Mouse (Mus musculus) midbrain, embryonic 11.5 days (tissue): ENCODE data around the gene Ghrl. TPM values are rescaled to one million over a fixed set of nuclear protein-coding genes. Genes with fewer than 3 reads are reported as not detected.

Source experiments
- ATAC-seq: fragments of 200-750 bp; cut with Nextera tagmentation; 2 replicates; pipeline ENCODE4 v1.8.0; 2017; ENCODE audit warnings: moderate TSS enrichment, moderate library complexity; ENCODE audit not compliant: low FRiP score
- DNase-seq: peaks from one replicate; pipeline ENCODE4 v3.0.0; 2015; ENCODE audit warnings: low spot score; ENCODE audit errors: missing footprints
- H3K27ac ChIP-seq: fragments of 300-500 bp; sonication (generic); 2 replicates; pipeline ENCODE4 v1.5.1; 2014; ENCODE audit warnings: low read depth, low read length
- H3K27me3 ChIP-seq: fragments of 300-500 bp; sonication (generic); 2 replicates; pipeline ENCODE4 v1.6.1; 2014; ENCODE audit warnings: mild to moderate bottlenecking, low read length, moderate library complexity, mixed read lengths; ENCODE audit not compliant: control insufficient read depth, insufficient read depth
- H3K36me3 ChIP-seq: fragments of 300-500 bp; sonication (generic); 2 replicates; pipeline ENCODE4 v1.6.1; 2014; ENCODE audit warnings: mild to moderate bottlenecking, low read length, moderate library complexity, mixed read lengths; ENCODE audit not compliant: control insufficient read depth, insufficient read depth
- H3K4me1 ChIP-seq: fragments of 300-500 bp; sonication (generic); 2 replicates; pipeline ENCODE4 v1.6.1; 2014; ENCODE audit warnings: low read length; ENCODE audit not compliant: control insufficient read depth, insufficient read depth
- H3K4me2 ChIP-seq: fragments of 300-500 bp; sonication (generic); 2 replicates; pipeline ENCODE4 v1.6.1; 2014; ENCODE audit warnings: mild to moderate bottlenecking, moderate library complexity
- H3K4me3 ChIP-seq: fragments of 300-500 bp; sonication (generic); 2 replicates; pipeline ENCODE4 v1.5.1; 2014; ENCODE audit warnings: low read depth, low read length
- H3K9ac ChIP-seq: fragments of 300-500 bp; sonication (generic); 2 replicates; pipeline ENCODE4 v1.6.1; 2014; ENCODE audit warnings: low read length
- H3K9me3 ChIP-seq: fragments of 300-500 bp; sonication (generic); 2 replicates; pipeline ENCODE4 v1.6.1; 2016; ENCODE audit warnings: low read length; ENCODE audit not compliant: control insufficient read depth
- WGBS: fragments of 180-500 bp; shearing (Covaris S2); extraction: QIAGEN DNeasy Blood & Tissue Kit; methylation state at CpG from one replicate; pipeline ENCODE4 v1.1.7; 2014; 5-methylcytosine and 5-hydroxymethylcytosine counted together
- polyA plus RNA-seq: library from polyadenylated mRNA; unstranded; fragments of >200 nt; fragmentation: Nextera tagmentation; extraction: Ambion mirVana; gene quantifications from 2 replicates; pipeline ENCODE4 v1.2.1, GENCODE M21; 2014

Ghrl gene
- polyA plus RNA-seq, 1 experiment from 2014 or later = 0.33 TPM

DNA sequence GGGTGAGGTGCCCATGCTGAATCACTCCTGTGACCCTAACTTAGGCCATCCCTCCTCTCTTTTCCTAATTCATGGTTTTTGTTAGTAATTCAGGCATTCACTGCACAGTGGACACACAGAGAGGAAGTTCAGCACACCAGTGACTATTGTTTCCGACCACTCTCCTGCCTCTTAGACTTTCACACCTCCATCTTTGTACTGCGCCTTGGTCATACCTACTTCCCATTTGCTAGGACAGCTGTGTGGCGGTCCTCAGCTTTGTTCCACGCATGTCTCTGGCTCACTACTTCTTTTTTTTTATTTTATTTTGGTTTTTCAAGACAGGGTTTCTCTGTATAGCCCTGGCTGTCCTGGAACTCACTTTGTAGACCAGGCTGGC, 28.6 kb downstream of the Ghrl start:
- no peak overlapping the region for H3K4me2 ChIP-seq
- ATAC-seq (no peak), DNase-seq (no peak)
- WGBS = 83% methylated on average over 4 of the region's 4 CpGs
- no peaks in the 10 kb centered on the region for H3K27me3 ChIP-seq
- no peaks in the 10 kb centered on the region for H3K9me3 ChIP-seq
- no peaks in the 10 kb centered on the region for H3K36me3 ChIP-seq
- H3K4me3 ChIP-seq = no peak overlapping the region
- H3K4me1 ChIP-seq = peaks cover 11% of the 10 kb centered on the region
- peak overlapping the region; percentile 22; the same call in 1 of the 2 replicates for H3K9ac ChIP-seq
- H3K27ac ChIP-seq = peak overlapping the region; percentile 20; the same call in 1 of the 2 replicates

DNA sequence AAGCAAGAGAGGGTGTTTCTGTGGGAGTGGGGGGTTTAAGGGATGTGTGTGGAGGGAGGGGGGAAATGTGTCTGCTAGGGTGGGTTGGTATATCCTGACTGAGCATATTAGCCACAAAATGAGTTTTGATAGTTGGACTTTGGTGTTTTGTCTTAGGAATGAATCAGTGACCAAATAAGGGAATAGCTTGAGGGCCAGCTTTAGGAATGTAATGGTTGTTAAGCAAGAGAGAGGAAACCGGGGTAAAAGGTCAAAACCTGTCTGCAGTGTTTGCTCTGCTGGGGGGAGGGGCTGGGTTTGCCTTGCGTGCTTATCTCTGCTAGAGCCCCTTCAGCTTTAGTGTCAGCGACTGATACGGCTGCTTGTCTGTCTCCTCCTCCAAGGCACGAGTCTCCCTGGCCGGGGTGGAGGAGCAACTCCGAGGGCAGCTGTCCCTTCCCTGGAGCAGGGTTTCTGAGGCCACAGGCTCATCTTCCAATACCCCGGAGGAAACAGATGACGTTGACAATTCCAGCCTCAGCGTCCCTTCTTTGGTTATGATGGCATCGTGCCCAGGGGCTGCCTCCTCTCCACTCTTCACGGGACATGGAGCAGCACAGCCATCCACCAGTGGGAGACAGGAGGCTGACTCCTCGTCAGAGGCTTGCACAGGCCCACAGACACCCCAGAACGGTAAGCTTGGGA, 29.1 kb downstream of the Ghrl start:
- H3K4me2 ChIP-seq = no peak overlapping the region

DNA sequence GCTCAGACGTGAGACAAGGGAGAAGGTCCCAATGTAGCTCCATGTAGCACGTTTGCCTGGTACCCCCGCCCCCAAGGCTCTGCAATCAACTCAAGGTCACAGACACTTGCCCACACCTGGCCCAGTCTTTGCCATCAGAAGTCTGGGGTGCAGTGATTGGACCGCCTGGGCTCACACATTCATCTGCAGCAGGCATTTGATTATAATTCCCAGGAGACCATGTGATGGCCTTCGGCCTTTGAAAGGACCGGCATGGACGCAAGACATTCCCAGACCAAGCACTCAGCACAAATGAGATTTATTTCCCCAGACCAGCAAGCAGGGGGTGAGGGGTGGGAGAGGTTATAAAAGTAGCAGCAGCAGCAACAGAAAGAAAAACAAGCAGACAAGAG, 29.7 kb downstream of the Ghrl start:
- Histone ChIP-seq H3K9ac (peak overlapping the region; percentile 20; the same call in 1 of the 2 replicates), H3K36me3 (no peaks in the 10 kb centered on the region), H3K27ac (no peak overlapping the region; the same call in 1 of the 2 replicates), H3K27me3 (no peaks in the 10 kb centered on the region), H3K4me3 (no peak overlapping the region), H3K9me3 (no peaks in the 10 kb centered on the region), H3K4me1 (peaks cover 11% of the 10 kb centered on the region), H3K4me2 (no peak overlapping the region)
- DNase-seq = peak; percentile 87
- peak; percentile 56 for ATAC-seq
- 20% methylated on average over 7 of the region's 7 CpGs for WGBS

More for the DNA sequence above, 29.1 kb downstream of the Ghrl start:
- 15% methylated on average over 14 of the region's 14 CpGs for WGBS
- H3K27me3 ChIP-seq = no peaks in the 10 kb centered on the region
- DNase-seq (peak; percentile 93), ATAC-seq (peak; percentile 67)
- peak overlapping the region; percentile 20; the same call in 1 of the 2 replicates for H3K27ac ChIP-seq
- peak overlapping the region; percentile 22 for H3K9ac ChIP-seq
- H3K4me3 ChIP-seq = no peak overlapping the region
- no peaks in the 10 kb centered on the region for H3K9me3 ChIP-seq
- no peaks in the 10 kb centered on the region for H3K36me3 ChIP-seq
- H3K4me1 ChIP-seq = peaks cover 11% of the 10 kb centered on the region

DNA sequence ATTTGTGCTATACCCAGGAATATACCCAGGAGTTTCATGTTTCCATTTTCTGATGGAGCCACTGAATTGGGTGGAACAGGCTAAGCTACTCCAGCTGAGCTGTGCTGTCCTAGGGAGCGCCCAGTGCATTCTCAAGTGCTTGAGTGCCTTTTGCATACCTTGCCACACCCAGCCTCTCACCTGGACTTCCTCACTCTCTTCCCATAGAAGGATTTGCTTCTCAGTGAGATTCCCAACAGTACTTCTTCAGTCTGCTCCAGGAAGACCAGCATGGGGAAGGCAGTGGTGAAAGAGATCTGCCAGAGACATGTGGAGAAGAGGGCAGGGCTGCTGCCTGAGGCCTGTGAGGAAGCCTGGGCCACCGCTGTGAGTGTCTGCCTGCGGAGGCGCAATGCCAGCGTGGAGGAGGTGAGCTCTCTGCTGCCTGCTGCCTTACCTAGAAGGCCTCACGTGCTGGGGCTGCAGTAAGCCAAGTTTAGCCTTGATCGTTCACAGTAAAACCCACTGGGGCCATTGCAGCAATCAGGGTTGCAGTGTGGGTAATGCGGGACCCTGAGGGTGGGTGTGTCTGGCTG, 33.0 kb downstream of the Ghrl start:
- ATAC-seq = no peak
- no peak overlapping the region for H3K4me2 ChIP-seq
- 47% methylated on average over 8 of the region's 8 CpGs for WGBS
- no peaks in the 10 kb centered on the region for H3K36me3 ChIP-seq
- no peak overlapping the region for H3K9ac ChIP-seq
- H3K27me3 ChIP-seq = no peaks in the 10 kb centered on the region
- no peak overlapping the region for H3K4me3 ChIP-seq
- no peak for DNase-seq
- no peak overlapping the region for H3K27ac ChIP-seq
- no peaks in the 10 kb centered on the region for H3K9me3 ChIP-seq
- peaks cover 11% of the 10 kb centered on the region for H3K4me1 ChIP-seq

DNA sequence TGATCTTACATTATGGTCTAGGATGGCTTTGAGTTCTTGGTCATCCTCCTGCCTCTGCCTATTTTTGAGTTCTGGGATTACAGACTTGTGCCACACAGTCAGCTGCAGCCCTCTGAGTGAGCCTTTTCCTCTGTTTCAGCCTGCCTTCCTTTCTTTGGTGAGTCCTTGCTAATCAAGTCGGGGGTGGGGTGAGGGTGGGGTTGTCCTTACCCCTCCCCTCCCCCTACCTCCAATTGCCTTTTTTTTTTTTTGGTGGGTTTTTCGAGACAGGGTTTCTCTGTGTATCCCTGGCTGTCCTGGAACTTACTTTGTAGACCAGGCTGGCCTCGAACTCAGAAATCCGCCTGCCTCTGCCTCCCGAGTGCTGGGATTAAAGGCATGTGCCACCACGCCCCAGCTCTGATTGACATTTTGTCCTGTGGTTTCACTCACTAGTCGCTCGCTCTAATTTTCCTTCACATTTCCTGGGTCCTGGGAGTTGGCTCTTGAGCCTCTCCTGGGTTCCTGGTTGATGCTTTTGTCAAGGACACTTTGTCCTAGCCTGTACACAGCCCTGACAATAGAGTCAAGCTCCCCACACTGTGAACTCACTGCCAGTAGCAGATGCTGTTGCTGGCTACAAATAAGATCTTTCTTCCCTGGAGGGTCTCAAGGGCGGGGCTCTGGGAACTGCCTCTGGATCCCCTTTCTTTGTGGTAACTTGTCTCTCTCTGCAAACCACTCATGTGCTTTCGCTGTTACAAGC, 36.4 kb downstream of the Ghrl start:
- ATAC-seq (no peak), DNase-seq (no peak)
- Histone ChIP-seq H3K4me1 (no peaks in the 10 kb centered on the region), H3K27me3 (no peaks in the 10 kb centered on the region), H3K4me2 (no peak overlapping the region), H3K36me3 (no peaks in the 10 kb centered on the region), H3K4me3 (no peak overlapping the region), H3K9me3 (no peaks in the 10 kb centered on the region), H3K27ac (no peak overlapping the region), H3K9ac (no peak overlapping the region)
- WGBS = 85% methylated on average over 9 of the region's 10 CpGs

DNA sequence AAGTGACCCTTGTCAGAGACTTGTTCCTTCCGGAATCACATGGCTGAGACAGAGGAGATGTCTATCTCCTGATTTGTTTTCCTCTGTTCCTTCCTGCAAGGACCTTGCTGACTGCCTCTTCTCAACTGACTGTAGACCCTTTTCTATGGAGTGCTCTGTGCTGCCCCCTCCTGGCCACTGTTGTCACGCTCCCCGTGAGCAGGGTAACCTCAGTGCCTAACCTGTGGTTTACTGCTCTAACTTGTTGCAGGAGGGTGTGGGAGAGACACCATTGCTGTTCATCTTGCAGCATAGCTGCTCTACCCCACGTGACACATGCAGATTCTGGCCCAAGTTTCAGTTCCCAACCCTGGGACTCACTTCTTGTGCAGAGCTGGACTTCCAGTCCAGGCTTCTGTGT, 38.4 kb downstream of the Ghrl start:
- Histone ChIP-seq H3K36me3 (no peaks in the 10 kb centered on the region), H3K9me3 (no peaks in the 10 kb centered on the region), H3K4me1 (no peaks in the 10 kb centered on the region), H3K4me2 (no peak overlapping the region), H3K9ac (no peak overlapping the region), H3K27ac (no peak overlapping the region), H3K4me3 (no peak overlapping the region), H3K27me3 (no peaks in the 10 kb centered on the region)
- DNase-seq (peak; percentile 97), ATAC-seq (peak; percentile 30; the same call in 1 of the 2 replicates)
- 12% methylated on average over 4 of the region's 4 CpGs for WGBS

DNA sequence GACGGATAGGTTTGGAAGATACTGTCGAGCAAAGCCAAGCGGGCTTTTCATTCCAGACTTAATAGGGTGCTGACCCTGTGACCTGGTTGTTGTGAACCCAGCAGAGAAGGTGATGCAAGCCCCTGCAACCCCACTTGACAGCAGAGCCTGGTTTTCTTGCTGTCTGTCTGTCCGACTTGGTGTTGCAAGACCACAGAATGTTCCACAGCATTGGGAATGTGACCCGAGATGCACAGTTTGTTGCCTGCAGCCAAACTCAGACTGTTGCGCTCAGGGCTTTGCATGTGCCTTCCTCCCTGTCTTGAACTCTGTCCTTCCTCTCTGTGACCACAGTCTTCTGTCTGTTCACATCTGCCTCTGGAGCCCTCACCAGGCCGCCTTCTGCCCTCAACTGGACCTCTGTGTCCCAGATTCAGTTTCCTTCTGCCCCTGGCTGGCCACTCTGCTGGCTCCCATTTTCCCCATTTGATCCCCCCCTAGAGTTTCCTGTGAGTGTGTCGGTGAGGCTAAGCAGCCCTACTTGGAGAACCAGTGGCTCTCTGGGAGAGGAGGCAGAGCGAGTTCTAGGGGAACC, 39.6 kb downstream of the Ghrl start:
- Histone ChIP-seq H3K4me3 (no peak overlapping the region), H3K4me2 (no peak overlapping the region), H3K27ac (no peak overlapping the region), H3K36me3 (no peaks in the 10 kb centered on the region), H3K4me1 (no peaks in the 10 kb centered on the region), H3K9ac (no peak overlapping the region), H3K9me3 (no peaks in the 10 kb centered on the region), H3K27me3 (no peaks in the 10 kb centered on the region)
- DNase-seq (no peak), ATAC-seq (no peak)
- 79% methylated on average over 9 of the region's 9 CpGs for WGBS

DNA sequence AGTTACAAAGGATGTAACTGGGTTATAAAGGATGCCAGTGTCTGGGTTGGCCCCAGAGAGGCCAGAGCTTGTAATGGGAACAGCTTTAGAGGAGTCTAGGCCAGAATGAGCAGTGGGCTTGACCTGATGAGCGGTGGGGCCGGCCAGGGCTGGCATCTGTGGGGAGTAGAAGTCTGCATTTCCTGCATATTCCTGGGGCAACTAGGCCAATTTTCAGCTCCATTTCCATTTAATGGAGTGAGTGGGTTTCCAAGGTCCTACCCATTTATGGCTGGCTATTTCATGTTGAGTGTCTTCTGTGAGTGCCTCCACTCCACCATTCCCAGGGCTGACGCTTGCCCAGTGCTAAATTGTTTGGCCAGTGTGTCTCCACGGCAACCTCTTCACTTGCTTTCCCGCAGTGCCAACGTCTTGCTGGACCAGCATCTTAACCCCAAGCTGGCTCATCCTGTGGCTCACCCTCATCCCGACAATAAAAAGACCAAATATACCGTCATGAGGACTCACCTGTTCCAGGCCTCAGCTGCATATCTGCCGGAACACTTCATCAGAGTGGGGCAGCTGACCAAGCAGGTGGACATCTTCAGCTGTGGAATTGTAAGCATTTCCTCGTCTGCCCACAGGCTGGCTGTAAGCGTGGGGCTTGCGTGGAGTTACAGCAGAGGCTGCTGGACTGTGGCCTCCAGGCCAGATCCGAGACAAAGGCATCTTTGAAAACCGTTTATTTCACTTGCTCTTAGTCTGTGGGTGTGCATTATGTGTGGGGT, 41.3 kb downstream of the Ghrl start:
- ATAC-seq = no peak
- Histone ChIP-seq H3K4me3 (no peak overlapping the region), H3K9ac (no peak overlapping the region), H3K9me3 (no peaks in the 10 kb centered on the region), H3K4me2 (no peak overlapping the region), H3K27me3 (no peaks in the 10 kb centered on the region), H3K4me1 (no peaks in the 10 kb centered on the region), H3K27ac (no peak overlapping the region), H3K36me3 (no peaks in the 10 kb centered on the region)
- no peak for DNase-seq
- 80% methylated on average over 14 of the region's 14 CpGs for WGBS
